In genomic region chr12:111797251-111797650, GRCm38 (mm10) we compare ENCODE assay signal across 13 mouse cellular contexts.
"Had no signal": no experiment of that assay in that cellular context is flagged by ENCODE, and none has a peak within 500 bp of the region (broad histone marks: within the 10 kb centered on the region; RNA-seq: fewer than 3 reads in every experiment).

No protein-coding gene starts in this region.

- H3K9me3 ChIP-seq: liver, embryonic 13.5 days had no signal

- H3K27ac ChIP-seq: left cerebral cortex, adult 2 months; liver, embryonic 13.5 days had no signal

- H3K9ac ChIP-seq: liver, embryonic 13.5 days had no signal

- H3K27me3 ChIP-seq: liver, embryonic 13.5 days had no signal

- DNase-seq: kidney, adult 9 months; kidney, postnatal 4 days; layer of hippocampus, adult 9-11 months; layer of hippocampus, postnatal 36 days; liver, embryonic 13.5 days; lung, adult 2 months; lung, postnatal 14 days; lung, postnatal 4 days; midbrain, embryonic 14.5 days; thymus, adult 18-20 months; thymus, postnatal 36 days had no signal

- H3K4me3 ChIP-seq: left cerebral cortex, adult 2 months; liver, embryonic 13.5 days had no signal

- H3K4me2 ChIP-seq: liver, embryonic 13.5 days; midbrain, embryonic 11.5 days had no signal
